In genomic region chr3:121309896-121310714, GRCm38 (mm10) we compare ENCODE assay signal across 11 mouse cellular contexts. TPM values are rescaled to one million over a fixed set of nuclear protein-coding genes. Genes with fewer than 3 reads are reported as not detected.
A peak's percentile ranks its signal among the peaks of the same experiment; 100 is the strongest.
DNase-seq lines count a peak whose midpoint lies in the region; ATAC-seq and TF ChIP-seq lines count a peak whose summit lies in the region.
"Had no signal": no experiment of that assay in that cellular context is flagged by ENCODE, and none has a peak within 500 bp of the region (broad histone marks: within the 10 kb centered on the region; RNA-seq: fewer than 3 reads in every experiment).

No protein-coding gene starts in this region.

- DNase-seq in embryo, embryonic 10 days (ENCODE audit: low spot score): peak; percentile 35
- no peak for DNase-seq in embryo, embryonic 9.5 days (ENCODE audit: extremely low spot score)
- no peak for DNase-seq in layer of hippocampus, adult 2 months (ENCODE audit: low spot score in 2 of 2)
- DNase-seq in layer of hippocampus, postnatal 36 days: no peak
- peak; percentile 60 for DNase-seq in Muller cell, postnatal 12 days (ENCODE audit: inconsistent ontology term)
- DNase-seq in lung, postnatal 0 days (ENCODE audit: low spot score): peak; percentile 76
- no peak for DNase-seq in right cerebral cortex, postnatal 36 days (ENCODE audit: low spot score in 2 of 2)
- no peak for DNase-seq in hindbrain, embryonic 10.5 days (ENCODE audit: low spot score)
- DNase-seq: cerebellum, adult 8-10 months had no signal

- H3K27ac ChIP-seq in layer of hippocampus, adult 2 months: no peak overlapping the region
- H3K27ac ChIP-seq in lung, postnatal 0 days (ENCODE audit: low read length): no peak overlapping the region; the same call in 1 of the 2 replicates
- no peak overlapping the region for H3K27ac ChIP-seq in hindbrain, embryonic 10.5 days
- H3K27ac ChIP-seq: heart, embryonic 15.5 days; limb, embryonic 13.5 days had no signal

- H3K36me3 ChIP-seq in lung, postnatal 0 days (ENCODE audit: insufficient read depth, low read length): no peaks in the 10 kb centered on the region
- H3K36me3 ChIP-seq in hindbrain, embryonic 10.5 days: peaks cover 6% of the 10 kb centered on the region
- H3K36me3 ChIP-seq: heart, embryonic 15.5 days had no signal

- H3K4me3 ChIP-seq in layer of hippocampus, adult 2 months: no peak overlapping the region
- no peak overlapping the region for H3K4me3 ChIP-seq in lung, postnatal 0 days (ENCODE audit: low read depth, low read length)
- no peak overlapping the region for H3K4me3 ChIP-seq in hindbrain, embryonic 10.5 days
- H3K4me3 ChIP-seq: heart, embryonic 15.5 days; limb, embryonic 13.5 days had no signal

- no peak overlapping the region for H3K4me2 ChIP-seq in lung, postnatal 0 days (replicated peaks; ENCODE audit: low read depth, low read length)
- H3K4me2 ChIP-seq: heart, embryonic 15.5 days; limb, embryonic 13.5 days had no signal

- peak; percentile 28; the same call in 1 of the 2 replicates for TF ChIP-seq EP300 in lung, postnatal 0 days (IDR thresholded peaks at IDR 0.05)

- peak; percentile 41 for ATAC-seq in lung, postnatal 0 days

- H3K9me3 ChIP-seq in lung, postnatal 0 days (ENCODE audit: low read length): no peaks in the 10 kb centered on the region
- H3K9me3 ChIP-seq in hindbrain, embryonic 10.5 days: no peaks in the 10 kb centered on the region
- H3K9me3 ChIP-seq: heart, embryonic 15.5 days; limb, embryonic 13.5 days had no signal

- TF ChIP-seq CTCF in layer of hippocampus, adult 2 months (conservative IDR thresholded peaks at IDR 0.05): peak; percentile 44
- peak; percentile 72 for TF ChIP-seq CTCF in lung, postnatal 0 days (IDR thresholded peaks at IDR 0.05)

- H3K4me1 ChIP-seq in lung, postnatal 0 days (ENCODE audit: insufficient read depth, low read depth, low read length): no peaks in the 10 kb centered on the region
- H3K4me1 ChIP-seq in hindbrain, embryonic 10.5 days (replicated peaks): peaks cover 9% of the 10 kb centered on the region; the same call in 1 of the 2 replicates
- H3K4me1 ChIP-seq: heart, embryonic 15.5 days had no signal

- no peaks in the 10 kb centered on the region for H3K27me3 ChIP-seq in lung, postnatal 0 days (replicated peaks; ENCODE audit: insufficient read depth, low read length)
- no peaks in the 10 kb centered on the region for H3K27me3 ChIP-seq in hindbrain, embryonic 10.5 days (ENCODE audit: insufficient read depth, poor library complexity, severe bottlenecking)
- H3K27me3 ChIP-seq: heart, embryonic 15.5 days; limb, embryonic 13.5 days had no signal

- no peak overlapping the region for H3K9ac ChIP-seq in lung, postnatal 0 days (replicated peaks; ENCODE audit: low read depth)
- H3K9ac ChIP-seq: heart, embryonic 15.5 days; limb, embryonic 13.5 days had no signal

- 61% methylated on average over 16 of the region's 16 CpGs for WGBS in lung, postnatal 0 days
- 92% methylated on average over 16 of the region's 16 CpGs for WGBS in hindbrain, embryonic 10.5 days

RNA-seq across cellular contexts. Expression of gene Alg14, which starts 18.5 kb away (rescaled TPM):
- 10 to 100 TPM in 1 of 2 experiments, 1 to 10 TPM in 1; 9.8 to 13.6 TPM for total RNA-seq in layer of hippocampus, adult 2 months (2021)
- total RNA-seq in layer of hippocampus, postnatal 36 days (2021): 10 to 100 TPM; 12.2 to 12.7 TPM
- polyA plus RNA-seq in lung, postnatal 0 days (2015; fragmentation: Nextera tagmentation; extraction: Ambion mirVana): 33.4 and 36.6 TPM in 2 replicates
- 35.5 and 41.5 TPM in 2 replicates for polyA plus RNA-seq in hindbrain, embryonic 10.5 days (2016; fragmentation: Nextera tagmentation; extraction: Ambion mirVana)

RNA-seq across cellular contexts. Expression of gene Tmem56, which starts 27.2 kb away (rescaled TPM):
- total RNA-seq in layer of hippocampus, adult 2 months (2021): 10 to 100 TPM; 30.6 to 31.1 TPM
- 10 to 100 TPM; 30.1 to 35.7 TPM for total RNA-seq in layer of hippocampus, postnatal 36 days (2021)
- polyA plus RNA-seq in lung, postnatal 0 days (2015; fragmentation: Nextera tagmentation; extraction: Ambion mirVana): 1.5 and 2.1 TPM in 2 replicates
- polyA plus RNA-seq in hindbrain, embryonic 10.5 days (2016; fragmentation: Nextera tagmentation; extraction: Ambion mirVana): 0.84 and 1.1 TPM in 2 replicates

Comparison
In these comparisons a context has a peak if more than half of its experiments do, and no peak if none do; other contexts are left out.
1. DNase-seq: peak in embryo, embryonic 10 days (single experiment), Muller cell, postnatal 12 days (single experiment) and lung, postnatal 0 days (single experiment); none in embryo, embryonic 9.5 days (single experiment), layer of hippocampus, adult 2 months (0 of 2), layer of hippocampus, postnatal 36 days (0 of 2), right cerebral cortex, postnatal 36 days (0 of 2) and hindbrain, embryonic 10.5 days (single experiment).